Mouse (Mus musculus): ENCODE measurements around the gene Mrpl47. TPM values are rescaled to one million over a fixed set of nuclear protein-coding genes. Genes with fewer than 3 reads are reported as not detected.

Gene Mrpl47
- polyA plus RNA-seq, 1 experiment = 38.7 TPM

DNA sequence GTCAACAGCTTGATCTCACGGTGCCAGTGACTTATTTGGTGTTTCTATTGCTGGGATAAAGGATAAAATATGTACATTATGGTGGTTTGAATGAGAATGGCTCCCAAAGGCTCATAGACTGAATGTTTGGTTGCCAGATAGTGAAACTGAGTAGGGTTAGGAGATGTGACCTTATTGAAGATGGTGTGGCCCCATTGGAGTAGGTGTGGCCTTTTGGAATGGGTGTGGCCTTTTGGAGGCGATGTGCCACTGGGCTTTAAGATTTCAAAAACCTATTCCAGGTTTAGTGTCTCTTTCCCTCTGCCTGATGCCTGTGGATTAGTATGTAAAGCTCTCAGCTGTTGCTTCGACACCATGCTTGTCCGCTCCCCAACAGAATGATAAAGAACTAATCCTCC is 41.8 kb downstream of the Mrpl47 start:
- WGBS = 73% methylated on average over 4 of the region's 4 CpGs
- TF ChIP-seq POLR2A (IDR thresholded peaks at IDR 0.05; ENCODE audit: borderline replicate concordance, control insufficient read depth, low read depth, low read length) (no peak), CTCF (IDR thresholded peaks at IDR 0.05; ENCODE audit: control insufficient read depth, insufficient read depth, low read length) (no peak)

DNA sequence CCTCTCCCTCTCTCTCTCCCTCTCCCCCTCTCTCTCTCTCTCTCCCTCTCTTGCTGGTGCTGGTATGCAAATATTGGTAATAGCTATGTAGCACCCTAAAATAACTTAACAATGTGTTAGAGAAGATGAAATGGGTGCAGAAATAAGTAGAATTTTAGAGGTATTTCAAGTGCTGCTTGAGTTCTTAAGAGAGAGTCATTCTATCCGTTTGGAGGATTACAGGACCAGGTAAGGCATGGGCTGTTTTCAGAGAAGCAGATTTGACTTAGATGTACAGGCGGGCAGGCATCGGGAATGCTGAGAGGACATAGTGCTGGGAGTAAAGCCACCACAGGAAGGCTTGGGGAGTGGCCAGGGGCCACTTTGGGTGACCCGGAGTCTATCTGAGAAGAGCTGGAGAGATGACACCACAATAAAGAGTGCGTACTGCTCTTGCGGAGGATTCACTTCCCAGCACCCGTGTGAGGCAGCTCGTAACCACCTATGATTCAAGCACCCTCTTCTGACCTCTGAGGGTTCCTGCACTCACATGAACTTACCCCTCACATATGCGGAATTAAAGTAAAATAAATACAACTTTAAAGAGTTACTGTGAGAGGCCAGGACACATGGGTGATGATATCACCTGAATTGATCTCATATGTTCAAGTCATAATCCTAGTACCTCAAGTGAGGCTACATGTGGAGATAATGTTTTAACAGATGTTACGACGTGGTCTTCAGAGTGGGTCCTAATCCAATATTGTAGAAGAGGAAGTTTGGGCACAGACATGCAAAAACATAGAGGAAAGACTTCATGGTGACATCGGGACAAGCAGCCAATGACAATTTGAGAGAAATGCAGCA is 42.4 kb downstream of the Mrpl47 start:
- Histone ChIP-seq H3K4me3 (replicated peaks; ENCODE audit: control insufficient read depth, low read depth, low read length) (no peak overlapping the region), H3K4me1 (ENCODE audit: control insufficient read depth, insufficient read depth, low read length) (no peaks in the 10 kb centered on the region), H3K27ac (ENCODE audit: control insufficient read depth, insufficient read depth, low read depth, low read length, poor library complexity) (no peak overlapping the region)
- no peak for TF ChIP-seq POLR2A (IDR thresholded peaks at IDR 0.05; ENCODE audit: borderline replicate concordance, control insufficient read depth, low read depth, low read length)
- no peak for TF ChIP-seq CTCF (IDR thresholded peaks at IDR 0.05; ENCODE audit: control insufficient read depth, insufficient read depth, low read length)
- WGBS = 46% methylated on average over 12 of the region's 12 CpGs

More for the DNA sequence above, 41.8 kb downstream of the Mrpl47 start:
- Histone ChIP-seq H3K4me1 (ENCODE audit: control insufficient read depth, insufficient read depth, low read length) (no peaks in the 10 kb centered on the region), H3K4me3 (replicated peaks; ENCODE audit: control insufficient read depth, low read depth, low read length) (no peak overlapping the region), H3K27ac (ENCODE audit: control insufficient read depth, insufficient read depth, low read depth, low read length, poor library complexity) (no peak overlapping the region)

DNA sequence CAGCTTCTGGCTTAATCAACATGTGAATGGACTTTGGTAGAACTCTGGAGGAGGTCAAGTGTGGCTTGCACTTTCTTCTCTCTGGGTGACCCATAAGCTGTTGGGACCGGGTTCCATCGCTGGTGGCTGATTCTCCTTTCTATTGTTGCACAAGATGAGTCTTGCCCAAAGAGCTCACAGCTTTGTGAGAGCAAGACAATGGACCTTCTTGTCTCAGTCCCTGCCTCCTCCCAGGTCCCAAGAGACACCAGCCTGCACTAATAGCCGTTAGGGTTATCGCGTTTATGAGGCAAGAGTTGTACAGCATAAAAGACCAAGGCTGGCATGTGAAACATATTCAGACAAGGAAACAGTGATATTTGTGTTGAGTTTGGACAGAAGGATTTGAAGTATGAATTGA is 43.2 kb downstream of the Mrpl47 start:
- Histone ChIP-seq H3K4me3 (replicated peaks; ENCODE audit: control insufficient read depth, low read depth, low read length) (no peak overlapping the region), H3K27ac (ENCODE audit: control insufficient read depth, insufficient read depth, low read depth, low read length, poor library complexity) (no peak overlapping the region), H3K4me1 (ENCODE audit: control insufficient read depth, insufficient read depth, low read length) (no peaks in the 10 kb centered on the region)
- WGBS = 75% methylated on average over 5 of the region's 5 CpGs
- TF ChIP-seq POLR2A (IDR thresholded peaks at IDR 0.05; ENCODE audit: borderline replicate concordance, control insufficient read depth, low read depth, low read length) (no peak), CTCF (IDR thresholded peaks at IDR 0.05; ENCODE audit: control insufficient read depth, insufficient read depth, low read length) (no peak)

DNA sequence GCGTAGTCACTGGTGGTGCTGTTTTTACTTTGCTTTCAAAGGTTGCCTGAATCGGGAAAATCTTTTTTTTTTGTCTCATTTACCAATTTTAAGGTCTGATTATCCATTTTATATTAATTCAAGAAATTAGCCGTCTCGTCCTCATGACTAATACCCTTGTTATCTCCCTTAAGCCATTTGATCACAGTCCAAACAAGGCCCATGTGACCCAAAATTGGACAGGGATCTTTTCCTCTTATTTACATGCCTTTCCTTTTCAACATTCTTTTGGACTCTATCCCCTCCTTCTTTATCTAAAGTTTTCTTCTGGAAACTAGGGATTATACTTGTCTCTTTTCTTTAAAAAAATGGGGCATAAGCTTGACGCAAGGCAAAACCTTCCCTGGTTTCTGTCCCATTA is 45.6 kb downstream of the Mrpl47 start:
- H3K4me3 ChIP-seq (replicated peaks; ENCODE audit: control insufficient read depth, low read depth, low read length) = no peak overlapping the region
- TF ChIP-seq POLR2A (IDR thresholded peaks at IDR 0.05; ENCODE audit: borderline replicate concordance, control insufficient read depth, low read depth, low read length) (no peak), CTCF (IDR thresholded peaks at IDR 0.05; ENCODE audit: control insufficient read depth, insufficient read depth, low read length) (no peak)
- H3K27ac ChIP-seq (ENCODE audit: control insufficient read depth, insufficient read depth, low read depth, low read length, poor library complexity) = no peak overlapping the region
- 80% methylated on average over 5 of the region's 5 CpGs for WGBS
- H3K4me1 ChIP-seq (ENCODE audit: control insufficient read depth, insufficient read depth, low read length) = no peaks in the 10 kb centered on the region

DNA sequence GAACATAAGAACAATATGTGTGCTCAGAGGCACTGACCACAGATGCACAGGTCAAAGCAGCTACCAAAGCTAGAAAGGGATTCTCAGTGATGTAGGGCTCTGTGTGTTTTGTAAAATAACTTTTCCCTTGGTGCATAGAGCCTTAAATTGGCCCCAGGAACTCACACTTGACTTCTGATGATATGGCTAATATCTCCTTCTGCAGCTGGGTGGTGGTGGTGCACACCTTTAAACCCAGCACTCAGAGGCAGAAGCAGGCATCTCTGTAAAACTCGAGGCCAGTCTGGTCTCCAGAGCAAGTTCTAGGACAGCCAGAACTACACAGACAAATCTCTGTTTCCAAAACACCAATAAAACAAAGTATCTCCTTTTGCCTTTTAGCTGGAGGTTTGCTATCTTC is 46.5 kb downstream of the Mrpl47 start:
- TF ChIP-seq POLR2A (IDR thresholded peaks at IDR 0.05; ENCODE audit: borderline replicate concordance, control insufficient read depth, low read depth, low read length) = no peak
- TF ChIP-seq CTCF (IDR thresholded peaks at IDR 0.05; ENCODE audit: control insufficient read depth, insufficient read depth, low read length) = no peak
- no peak overlapping the region for H3K4me3 ChIP-seq (replicated peaks; ENCODE audit: control insufficient read depth, low read depth, low read length)
- 33% methylated on average over 1 of the region's 1 CpGs for WGBS
- no peaks in the 10 kb centered on the region for H3K4me1 ChIP-seq (ENCODE audit: control insufficient read depth, insufficient read depth, low read length)
- H3K27ac ChIP-seq (ENCODE audit: control insufficient read depth, insufficient read depth, low read depth, low read length, poor library complexity) = no peak overlapping the region

DNA sequence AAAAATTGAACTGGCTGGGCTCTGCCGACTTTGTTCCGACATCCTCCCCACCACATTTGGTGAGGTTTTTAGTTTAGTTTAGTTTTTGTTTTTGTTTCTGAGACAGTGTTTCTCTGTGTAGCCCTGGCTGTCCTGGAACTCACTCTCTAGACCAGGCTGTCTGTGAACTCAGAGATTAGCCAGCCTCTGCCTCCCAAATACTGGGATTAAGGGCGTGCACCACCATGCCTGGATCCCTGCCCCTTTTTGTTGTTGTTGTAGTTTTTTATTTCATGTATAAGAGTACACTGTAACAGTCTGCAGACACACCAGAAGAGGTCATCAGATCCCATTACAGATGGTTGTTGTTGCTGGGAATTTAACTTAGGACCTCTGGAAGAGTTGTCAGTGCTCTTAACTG is 47.4 kb downstream of the Mrpl47 start:
- 70% methylated on average over 3 of the region's 3 CpGs for WGBS
- Histone ChIP-seq H3K4me3 (replicated peaks; ENCODE audit: control insufficient read depth, low read depth, low read length) (no peak overlapping the region), H3K4me1 (ENCODE audit: control insufficient read depth, insufficient read depth, low read length) (no peaks in the 10 kb centered on the region), H3K27ac (ENCODE audit: control insufficient read depth, insufficient read depth, low read depth, low read length, poor library complexity) (no peak overlapping the region)
- TF ChIP-seq POLR2A (IDR thresholded peaks at IDR 0.05; ENCODE audit: borderline replicate concordance, control insufficient read depth, low read depth, low read length) = no peak
- no peak for TF ChIP-seq CTCF (IDR thresholded peaks at IDR 0.05; ENCODE audit: control insufficient read depth, insufficient read depth, low read length)

DNA sequence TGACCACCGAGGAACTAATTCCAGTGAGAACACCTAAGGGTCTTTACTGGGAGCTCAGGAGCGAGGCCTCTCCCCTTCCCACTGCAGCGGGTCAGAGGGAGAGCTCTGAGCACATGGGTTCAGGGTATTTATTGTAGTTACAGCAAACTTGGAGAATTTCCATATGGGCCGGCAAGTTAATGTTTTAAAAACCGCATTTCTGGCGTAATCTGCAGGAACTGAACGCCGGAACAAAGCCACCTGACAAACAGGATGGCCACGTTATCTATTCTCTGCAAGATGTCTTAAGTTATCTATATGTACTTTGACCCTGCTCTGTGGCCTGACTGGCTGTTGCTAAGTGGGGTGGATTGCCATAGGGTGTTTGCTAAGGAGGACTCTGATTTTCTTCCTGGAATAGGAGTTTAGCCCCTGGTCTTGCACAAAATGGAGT is 47.8 kb downstream of the Mrpl47 start:
- no peak overlapping the region for H3K4me3 ChIP-seq (replicated peaks; ENCODE audit: control insufficient read depth, low read depth, low read length)
- H3K4me1 ChIP-seq (ENCODE audit: control insufficient read depth, insufficient read depth, low read length) = no peaks in the 10 kb centered on the region
- H3K27ac ChIP-seq (ENCODE audit: control insufficient read depth, insufficient read depth, low read depth, low read length, poor library complexity) = no peak overlapping the region
- WGBS = 65% methylated on average over 9 of the region's 9 CpGs
- TF ChIP-seq CTCF (IDR thresholded peaks at IDR 0.05; ENCODE audit: control insufficient read depth, insufficient read depth, low read length) (no peak), POLR2A (IDR thresholded peaks at IDR 0.05; ENCODE audit: borderline replicate concordance, control insufficient read depth, low read depth, low read length) (no peak)

DNA sequence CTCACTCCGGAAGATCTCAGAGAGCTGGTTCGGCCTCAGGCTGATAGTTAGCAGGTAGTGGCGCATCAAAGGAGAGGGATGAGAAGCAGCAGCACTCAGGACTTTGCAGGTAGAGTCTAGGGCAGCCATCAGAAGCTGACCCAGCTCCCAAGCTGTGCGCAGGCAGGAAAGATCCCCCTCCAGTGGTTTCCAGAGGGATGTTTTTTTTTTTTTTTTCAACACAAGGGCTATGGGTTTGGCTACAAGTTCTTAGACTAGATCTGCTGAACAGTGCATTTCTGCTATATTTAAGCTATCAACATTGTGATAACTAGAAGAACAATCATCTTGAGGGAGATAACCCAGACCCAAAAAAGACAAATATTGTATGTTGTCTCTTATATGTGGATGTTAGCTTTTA is 50.2 kb downstream of the Mrpl47 start:
- no peak overlapping the region for H3K4me3 ChIP-seq (replicated peaks; ENCODE audit: control insufficient read depth, low read depth, low read length)
- no peak overlapping the region for H3K27ac ChIP-seq (ENCODE audit: control insufficient read depth, insufficient read depth, low read depth, low read length, poor library complexity)
- TF ChIP-seq CTCF (IDR thresholded peaks at IDR 0.05; ENCODE audit: control insufficient read depth, insufficient read depth, low read length) = no peak
- TF ChIP-seq POLR2A (IDR thresholded peaks at IDR 0.05; ENCODE audit: borderline replicate concordance, control insufficient read depth, low read depth, low read length) = no peak
- no peaks in the 10 kb centered on the region for H3K4me1 ChIP-seq (ENCODE audit: control insufficient read depth, insufficient read depth, low read length)
- WGBS = 72% methylated on average over 4 of the region's 4 CpGs

Measured in bone marrow, adult 2 months (tissue).